Comparison of ENCODE assay signal across 20 mouse cellular contexts in genomic region chr11:20907996-20908395, GRCm38 (mm10).
DNase-seq lines count a peak whose midpoint lies in the region; ATAC-seq and TF ChIP-seq lines count a peak whose summit lies in the region.
"Had no signal": no experiment of that assay in that cellular context is flagged by ENCODE, and none has a peak within 500 bp of the region (broad histone marks: within the 10 kb centered on the region; RNA-seq: fewer than 3 reads in every experiment).

No protein-coding gene starts in this region.

- no peak overlapping the region for H3K9ac ChIP-seq in forebrain, postnatal 0 days
- H3K9ac ChIP-seq in forebrain, embryonic 11.5 days (ENCODE audit: low read length), result no peak overlapping the region; the same call in 1 of the 2 replicates
- H3K9ac ChIP-seq in limb, embryonic 14.5 days (ENCODE audit: low read depth, low read length, severe bottlenecking), result no peak overlapping the region
- H3K9ac ChIP-seq in limb, embryonic 15.5 days, result no peak overlapping the region
- H3K9ac ChIP-seq: heart, embryonic 13.5 days; hindbrain, embryonic 15.5 days had no signal

- 0 out of 2 replicates have a peak, but pooled peaks have one; percentile 23 for ATAC-seq in forebrain, postnatal 0 days
- no peak for ATAC-seq in forebrain, embryonic 11.5 days (replicated peaks; ENCODE audit: low FRiP score)
- no peak for ATAC-seq in limb, embryonic 14.5 days (ENCODE audit: low FRiP score, low read depth)
- ATAC-seq in limb, embryonic 15.5 days (ENCODE audit: insufficient number of reproducible peaks, low FRiP score, low TSS enrichment, low read depth), result no peak
- ATAC-seq: forebrain, embryonic 14.5 days had no signal

- H3K27me3 ChIP-seq in forebrain, postnatal 0 days (ENCODE audit: insufficient read depth, low read length), result no peaks in the 10 kb centered on the region
- no peaks in the 10 kb centered on the region for H3K27me3 ChIP-seq in forebrain, embryonic 11.5 days (ENCODE audit: control insufficient read depth, insufficient read depth, low read length)
- H3K27me3 ChIP-seq in limb, embryonic 14.5 days (ENCODE audit: control insufficient read depth, insufficient read depth, low read length), result no peaks in the 10 kb centered on the region
- no peaks in the 10 kb centered on the region for H3K27me3 ChIP-seq in limb, embryonic 10.5 days (ENCODE audit: low read depth, poor library complexity, severe bottlenecking)
- H3K27me3 ChIP-seq in limb, embryonic 15.5 days, result no peaks in the 10 kb centered on the region
- H3K27me3 ChIP-seq: heart, embryonic 13.5 days; hindbrain, embryonic 15.5 days had no signal

- no peaks in the 10 kb centered on the region for H3K36me3 ChIP-seq in forebrain, postnatal 0 days (ENCODE audit: insufficient read depth)
- no peaks in the 10 kb centered on the region for H3K36me3 ChIP-seq in forebrain, embryonic 11.5 days (ENCODE audit: control insufficient read depth, insufficient read depth, low read length)
- H3K36me3 ChIP-seq in limb, embryonic 14.5 days (ENCODE audit: control insufficient read depth, insufficient read depth, low read length), result no peaks in the 10 kb centered on the region
- no peaks in the 10 kb centered on the region for H3K36me3 ChIP-seq in limb, embryonic 10.5 days
- no peaks in the 10 kb centered on the region for H3K36me3 ChIP-seq in limb, embryonic 15.5 days
- H3K36me3 ChIP-seq: heart, embryonic 13.5 days; hindbrain, embryonic 15.5 days had no signal

- no peak overlapping the region for H3K4me3 ChIP-seq in forebrain, postnatal 0 days (ENCODE audit: low read depth, low read length)
- no peak overlapping the region for H3K4me3 ChIP-seq in forebrain, embryonic 11.5 days (ENCODE audit: low read depth, low read length)
- H3K4me3 ChIP-seq in limb, embryonic 14.5 days (replicated peaks; ENCODE audit: low read length), result no peak overlapping the region
- H3K4me3 ChIP-seq in limb, embryonic 10.5 days, result no peak overlapping the region
- no peak overlapping the region for H3K4me3 ChIP-seq in limb, embryonic 15.5 days
- H3K4me3 ChIP-seq: heart, embryonic 13.5 days; hindbrain, embryonic 15.5 days had no signal

- WGBS in forebrain, postnatal 0 days, result 56% methylated on average over 3 of the region's 3 CpGs
- 73% methylated on average over 3 of the region's 3 CpGs for WGBS in forebrain, embryonic 11.5 days
- 31% methylated on average over 3 of the region's 3 CpGs for WGBS in limb, embryonic 14.5 days
- WGBS in limb, embryonic 10.5 days, result 38% methylated on average over 3 of the region's 3 CpGs
- WGBS in limb, embryonic 15.5 days, result 24% methylated on average over 3 of the region's 3 CpGs

- no peak overlapping the region for H3K4me2 ChIP-seq in forebrain, postnatal 0 days (ENCODE audit: low read depth)
- no peak overlapping the region for H3K4me2 ChIP-seq in forebrain, embryonic 11.5 days (ENCODE audit: low read depth, low read length, severe bottlenecking)
- no peak overlapping the region for H3K4me2 ChIP-seq in limb, embryonic 14.5 days (replicated peaks; ENCODE audit: low read depth, low read length, severe bottlenecking)
- no peak overlapping the region for H3K4me2 ChIP-seq in limb, embryonic 15.5 days
- H3K4me2 ChIP-seq: heart, embryonic 13.5 days; hindbrain, embryonic 15.5 days had no signal

- H3K4me1 ChIP-seq in forebrain, postnatal 0 days (ENCODE audit: insufficient read depth), result no peaks in the 10 kb centered on the region
- no peaks in the 10 kb centered on the region for H3K4me1 ChIP-seq in forebrain, embryonic 11.5 days (replicated peaks; ENCODE audit: control insufficient read depth, insufficient read depth, low read length)
- H3K4me1 ChIP-seq in limb, embryonic 14.5 days (ENCODE audit: control insufficient read depth, insufficient read depth, low read length), result no peaks in the 10 kb centered on the region
- peaks cover 6% of the 10 kb centered on the region; the same call in 1 of the 2 replicates for H3K4me1 ChIP-seq in limb, embryonic 10.5 days
- H3K4me1 ChIP-seq in limb, embryonic 15.5 days, result 0 out of 2 replicates have a peak, but pooled peaks cover 3% of the 10 kb centered on the region
- H3K4me1 ChIP-seq: hindbrain, embryonic 15.5 days had no signal

- no peak for DNase-seq in forebrain, postnatal 0 days
- no peak for DNase-seq in forebrain, embryonic 11.5 days (ENCODE audit: low spot score)
- DNase-seq in limb, embryonic 14.5 days (ENCODE audit: low spot score), result peak; percentile 65
- no peak for DNase-seq in limb, embryonic 10.5 days (ENCODE audit: low spot score)
- DNase-seq in adipocyte (ENCODE audit: low spot score), result peak; percentile 53
- DNase-seq in kidney, adult 9 months, result no peak
- no peak for DNase-seq in thymus, postnatal 25 days
- DNase-seq: adrenal gland, adult 2 months; adrenal gland, postnatal 25 days; cerebellum, adult 18-20 months; cerebellum, adult 9-11 months; cerebellum, postnatal 36 days; gastrocnemius, postnatal 36 days; heart, adult 11 months; heart, postnatal 10 days; kidney, adult 11 months had no signal

- no peak overlapping the region for H3K27ac ChIP-seq in forebrain, postnatal 0 days (ENCODE audit: low read depth, low read length)
- no peak overlapping the region for H3K27ac ChIP-seq in forebrain, embryonic 11.5 days (ENCODE audit: low read depth, low read length)
- H3K27ac ChIP-seq in limb, embryonic 14.5 days (replicated peaks; ENCODE audit: low read depth, low read length), result no peak overlapping the region
- no peak overlapping the region for H3K27ac ChIP-seq in limb, embryonic 10.5 days
- peak overlapping the region; percentile 38 for H3K27ac ChIP-seq in limb, embryonic 15.5 days
- H3K27ac ChIP-seq: heart, embryonic 13.5 days; hindbrain, embryonic 15.5 days had no signal

- TF ChIP-seq POLR2A in limb, embryonic 14.5 days (IDR thresholded peaks at IDR 0.05; ENCODE audit: borderline replicate concordance, extremely low read depth, insufficient read depth, insufficient read length), result no peak

- no peaks in the 10 kb centered on the region for H3K9me3 ChIP-seq in forebrain, postnatal 0 days (ENCODE audit: low read length)
- H3K9me3 ChIP-seq in forebrain, embryonic 11.5 days (ENCODE audit: control insufficient read depth, low read length), result no peaks in the 10 kb centered on the region
- no peaks in the 10 kb centered on the region for H3K9me3 ChIP-seq in limb, embryonic 14.5 days (ENCODE audit: control insufficient read depth, low read length)
- H3K9me3 ChIP-seq in limb, embryonic 10.5 days (replicated peaks), result no peaks in the 10 kb centered on the region
- no peaks in the 10 kb centered on the region for H3K9me3 ChIP-seq in limb, embryonic 15.5 days
- H3K9me3 ChIP-seq: heart, embryonic 13.5 days; hindbrain, embryonic 15.5 days had no signal

- TF ChIP-seq CTCF in forebrain, postnatal 0 days (IDR thresholded peaks at IDR 0.05; ENCODE audit: low read depth), result no peak

Comparison
In these comparisons a context has a peak if more than half of its experiments do, and no peak if none do; other contexts are left out.
1. DNase-seq: peak in limb, embryonic 14.5 days (single experiment) and adipocyte (single experiment); none in forebrain, postnatal 0 days (single experiment), forebrain, embryonic 11.5 days (single experiment), limb, embryonic 10.5 days (single experiment), kidney, adult 9 months (single experiment) and thymus, postnatal 25 days (single experiment).